Mouse (Mus musculus): Measurements from ENCODE around the gene Zdhhc7. TPM values are rescaled to one million over a fixed set of nuclear protein-coding genes. Genes with fewer than 3 reads are reported as not detected.
A peak's percentile ranks its signal among the peaks of the same experiment; 100 is the strongest.

The Zdhhc7 gene
- polyA plus RNA-seq, 1 experiment: 62.2 TPM

DNA sequence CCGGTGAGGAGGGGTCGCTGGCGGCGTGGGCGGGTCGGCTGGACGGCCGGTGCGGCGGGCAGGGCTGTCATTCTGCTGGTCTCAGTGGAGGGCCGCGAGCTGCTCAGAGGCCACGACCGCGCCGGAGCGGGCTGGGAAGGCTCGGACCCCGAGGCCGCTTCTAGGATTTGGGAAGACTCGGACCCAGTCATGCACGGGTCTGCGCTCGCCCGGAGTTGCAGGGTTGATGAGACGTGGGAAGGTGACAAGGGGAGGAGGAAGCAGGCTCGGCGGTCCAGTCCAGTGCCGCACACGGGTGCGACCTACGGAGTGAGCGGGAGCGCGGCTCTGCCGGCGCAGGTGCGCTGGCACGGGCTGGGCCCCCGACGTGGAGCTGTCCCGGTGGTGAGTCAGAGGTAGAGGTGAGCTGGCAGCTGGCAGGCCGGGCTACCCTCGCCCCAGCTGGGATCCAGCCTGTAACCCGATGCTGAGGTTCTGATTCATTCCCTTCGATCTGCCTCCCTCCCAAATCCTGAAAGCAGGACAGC lies 13.1 kb upstream of the Zdhhc7 start:
- DNase-seq (ENCODE audit: low read depth): no peak

GRCm38 (mm10) chr8:120113758-120114255 lies 12.5 kb upstream of the Zdhhc7 start, which contains the start of gene 6430548M08Rik:
TSS of gene 6430548M08Rik (plus strand) at chr8:120114152.
- peak; percentile 85 for DNase-seq (ENCODE audit: low read depth)

- no peak for DNase-seq (ENCODE audit: low read depth)
These were observed 12.0 kb upstream of the Zdhhc7 start for GRCm38 (mm10) chr8:120113306-120113705.

GRCm38 (mm10) chr8:120112535-120112934 lies 11.3 kb upstream of the Zdhhc7 start:
- DNase-seq (ENCODE audit: low read depth): no peak

DNA sequence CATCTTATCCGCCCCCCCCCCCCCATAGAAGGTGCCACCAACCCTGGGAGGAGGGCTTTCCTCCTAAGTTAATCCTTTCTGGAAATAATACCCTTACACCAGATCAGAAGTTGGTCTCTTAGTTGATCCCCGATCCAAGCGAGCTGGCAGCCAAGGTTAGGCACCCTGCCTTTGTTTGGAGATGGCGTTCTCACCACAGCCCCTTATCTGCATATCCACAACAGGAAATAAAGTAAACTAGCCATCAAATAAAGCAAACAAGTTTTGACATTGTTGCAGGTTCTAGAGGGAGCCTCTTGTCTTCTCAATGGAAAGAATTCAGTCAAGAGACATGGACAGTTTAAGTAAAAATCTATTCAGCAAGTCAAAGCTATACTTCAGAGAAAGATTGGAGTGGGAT lies 10.1 kb upstream of the Zdhhc7 start:
- no peak for DNase-seq (ENCODE audit: low read depth)

- no peak for DNase-seq (ENCODE audit: low read depth)
These were observed 9.7 kb upstream of the Zdhhc7 start for GRCm38 (mm10) chr8:120110966-120111365.

DNA sequence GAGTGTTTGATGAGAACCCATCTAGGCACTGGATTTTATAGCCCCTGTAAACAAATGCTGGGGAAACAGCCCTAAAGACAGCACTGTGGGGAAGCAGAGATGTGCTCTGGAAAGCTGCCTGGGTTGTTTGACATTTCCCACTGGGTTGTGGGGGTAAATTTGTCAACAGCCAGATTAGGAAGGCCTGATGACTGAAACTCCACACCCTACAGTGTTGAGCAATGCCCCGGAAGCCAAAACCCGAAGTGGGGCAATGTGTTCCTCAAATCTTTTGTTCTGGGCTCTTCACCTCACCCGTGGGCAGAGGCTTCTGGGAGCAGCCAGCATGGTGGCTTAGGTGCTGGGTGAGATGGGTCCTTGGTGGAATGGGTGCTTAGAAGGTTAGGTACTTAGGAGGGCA lies 7.9 kb upstream of the Zdhhc7 start:
- no peak for DNase-seq (ENCODE audit: low read depth)

GRCm38 (mm10) chr8:120104721-120105272 lies 3.5 kb upstream of the Zdhhc7 start:
- no peak for DNase-seq (ENCODE audit: low read depth)

- DNase-seq (ENCODE audit: low read depth): no peak
These were observed 2.6 kb upstream of the Zdhhc7 start for GRCm38 (mm10) chr8:120103916-120104315.

DNA sequence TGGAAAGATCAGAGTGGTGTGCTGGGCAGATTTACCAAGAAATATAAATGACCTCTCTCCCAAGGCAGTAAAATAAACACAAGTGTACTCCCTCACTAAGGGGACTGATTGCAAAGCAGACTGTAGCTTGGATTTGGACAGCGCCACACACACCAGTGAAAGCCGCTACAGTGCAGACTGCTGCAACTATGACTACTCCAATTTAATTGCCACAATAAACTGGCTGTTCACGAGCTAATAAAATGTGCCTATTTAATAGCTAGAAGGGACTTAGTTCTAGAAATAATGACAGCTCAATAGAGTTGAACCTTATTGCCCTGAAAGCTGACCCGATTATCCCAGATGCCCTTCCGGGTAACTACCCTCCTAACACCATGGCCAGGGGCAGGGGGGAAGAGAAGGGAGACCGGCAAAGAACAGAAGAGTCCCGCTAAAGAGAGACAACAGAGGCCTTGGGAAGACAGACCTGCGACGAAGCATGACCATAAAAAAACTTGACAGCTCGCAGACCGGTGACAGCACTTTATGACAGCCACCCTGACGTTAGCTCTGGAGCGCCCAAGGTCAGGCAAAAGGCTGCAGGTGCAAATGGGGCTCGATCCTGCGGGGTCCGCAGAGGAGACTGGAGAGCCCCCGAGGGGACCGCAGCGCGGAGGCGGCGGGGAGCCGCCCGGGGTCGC lies 754 bp downstream of the Zdhhc7 start:
- DNase-seq (ENCODE audit: low read depth): no peak

DNA sequence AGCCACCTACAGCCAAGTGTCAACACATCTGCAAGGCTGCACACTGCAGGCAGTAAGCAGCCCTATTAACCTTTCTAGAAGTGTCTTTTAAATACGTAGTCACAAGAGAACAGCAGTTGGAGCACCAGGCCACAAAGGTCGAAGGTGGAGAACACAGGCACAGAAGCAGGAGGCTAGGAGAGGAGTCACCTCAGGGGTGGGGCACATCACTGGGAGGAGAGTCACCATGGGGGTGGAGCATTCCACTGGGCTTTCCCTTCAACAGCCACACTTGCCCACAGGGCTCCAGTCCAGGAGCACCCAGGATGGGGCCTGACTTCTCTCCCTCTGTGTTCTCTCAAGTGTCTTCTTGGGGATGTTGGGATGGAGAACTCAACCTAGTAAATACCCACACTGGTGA lies 4.8 kb downstream of the Zdhhc7 start:
- no peak for DNase-seq (ENCODE audit: low read depth)

DNA sequence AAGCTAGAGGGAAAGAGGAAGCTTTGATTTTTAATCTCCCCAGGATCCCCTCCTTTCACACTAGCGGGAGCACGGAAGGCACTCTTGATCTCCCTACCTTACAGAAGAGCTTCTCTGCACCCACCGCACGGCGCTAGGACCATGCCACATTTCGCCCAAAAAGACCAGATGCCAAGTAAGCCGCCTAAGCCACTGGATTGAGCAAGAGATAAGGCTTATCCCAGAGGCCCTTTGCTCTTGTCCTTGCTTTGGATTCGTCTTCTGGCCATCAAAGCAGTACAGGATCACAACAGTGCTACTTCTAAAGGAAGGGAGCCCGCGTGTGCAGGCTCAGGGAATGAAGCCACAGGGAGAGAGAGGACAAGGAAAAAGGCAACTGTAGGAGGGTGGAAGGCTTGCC lies 6.5 kb downstream of the Zdhhc7 start:
- DNase-seq (ENCODE audit: low read depth): no peak

DNA sequence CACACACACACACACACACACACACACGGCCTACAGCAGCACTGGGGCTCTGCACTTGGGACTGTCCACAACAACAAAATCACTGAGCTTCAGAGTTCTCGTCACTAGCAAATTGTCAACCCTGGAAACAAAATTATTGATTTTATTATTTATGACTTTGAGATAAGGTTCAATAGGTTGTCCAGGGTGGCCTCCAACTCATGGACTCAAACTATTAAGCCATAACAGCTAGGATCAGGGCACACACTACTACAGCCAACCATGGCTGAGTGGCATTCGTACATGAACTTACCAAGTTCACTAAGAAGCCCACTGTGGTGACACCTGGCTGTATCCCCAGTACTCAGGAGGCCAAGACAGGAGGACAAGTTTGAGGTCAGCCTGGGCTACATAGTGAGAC lies 8.2 kb downstream of the Zdhhc7 start:
- DNase-seq (ENCODE audit: low read depth): no peak

GRCm38 (mm10) chr8:120091032-120091431 lies 10.2 kb downstream of the Zdhhc7 start:
- DNase-seq (ENCODE audit: low read depth): no peak

GRCm38 (mm10) chr8:120089511-120089910 lies 11.8 kb downstream of the Zdhhc7 start:
- no peak for DNase-seq (ENCODE audit: low read depth)

GRCm38 (mm10) chr8:120084783-120085182 lies 16.5 kb downstream of the Zdhhc7 start:
- no peak for DNase-seq (ENCODE audit: low read depth)

- DNase-seq (ENCODE audit: low read depth): no peak
These were observed 18.0 kb downstream of the Zdhhc7 start for GRCm38 (mm10) chr8:120083261-120083660.

- DNase-seq (ENCODE audit: low read depth): no peak
These were observed 21.9 kb downstream of the Zdhhc7 start for GRCm38 (mm10) chr8:120079361-120079760.

- DNase-seq (ENCODE audit: low read depth): no peak
These were observed 23.2 kb downstream of the Zdhhc7 start for GRCm38 (mm10) chr8:120078080-120078479.

DNA sequence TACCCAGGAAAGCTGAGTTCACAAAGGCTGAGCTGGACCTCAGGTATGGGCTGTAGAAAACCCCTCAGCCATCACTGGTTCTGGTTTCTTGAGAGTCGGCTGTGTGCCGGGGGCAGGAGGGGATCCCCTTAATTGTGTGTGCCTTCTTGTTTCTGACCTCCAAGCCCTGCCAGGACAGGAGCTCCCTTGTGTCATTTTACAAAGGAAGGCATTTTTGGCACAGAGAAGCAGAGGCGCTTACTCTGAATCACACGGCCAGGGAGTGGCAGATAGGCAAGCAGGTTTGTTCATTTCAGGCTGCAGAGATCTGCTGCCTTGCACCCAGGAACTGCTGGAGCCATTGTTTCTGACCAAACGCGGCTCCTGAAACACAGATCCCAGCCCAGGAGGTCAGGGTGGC lies 25.9 kb downstream of the Zdhhc7 start:
- DNase-seq (ENCODE audit: low read depth): no peak

GRCm38 (mm10) chr8:120074516-120074915 lies 26.8 kb downstream of the Zdhhc7 start:
- DNase-seq (ENCODE audit: low read depth): no peak

DNA sequence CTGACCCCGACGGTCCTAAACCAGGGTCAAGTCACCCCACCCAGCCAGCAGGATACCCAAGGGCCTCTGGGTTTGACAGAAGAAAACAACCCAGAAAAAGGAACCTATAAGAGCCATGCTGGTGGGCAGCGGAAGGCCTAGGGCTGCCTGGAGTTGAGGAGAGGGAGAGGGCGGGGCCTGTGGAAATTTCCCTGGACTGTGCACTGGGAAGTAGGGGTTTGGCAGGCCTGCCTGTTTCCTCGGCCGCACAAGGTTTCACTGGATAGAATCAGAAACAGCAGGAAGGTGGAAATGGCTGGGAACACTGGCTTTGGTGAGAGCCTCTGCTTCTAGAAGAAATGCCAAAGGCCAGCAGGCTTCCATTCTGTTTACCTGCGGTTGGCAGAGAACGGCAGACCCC lies 28.5 kb downstream of the Zdhhc7 start:
- no peak for DNase-seq (ENCODE audit: low read depth)

DNA sequence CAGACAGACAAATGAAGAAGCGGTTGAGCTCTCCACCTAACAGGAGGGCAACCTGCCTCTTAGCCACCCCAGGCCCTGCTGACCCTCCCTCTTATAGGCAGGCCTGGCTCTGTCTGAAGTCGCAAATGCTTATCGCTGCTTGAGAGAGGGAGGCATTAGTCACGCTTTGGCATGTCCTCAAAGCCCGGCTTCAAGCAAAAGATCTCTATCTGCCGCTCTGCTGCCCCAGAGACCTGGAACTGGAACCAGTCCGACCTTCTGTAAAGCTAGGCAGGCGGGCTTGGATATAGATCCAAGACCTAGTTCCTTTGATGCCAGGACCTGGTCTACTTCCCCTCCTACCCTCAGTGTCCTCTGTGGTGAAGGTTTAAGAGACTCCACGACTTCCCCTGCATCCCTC lies 29.0 kb downstream of the Zdhhc7 start:
- DNase-seq (ENCODE audit: low read depth): peak; percentile 36
